Mouse (Mus musculus): Measurements from ENCODE around the gene Akna.
A peak's percentile ranks its signal among the peaks of the same experiment; 100 is the strongest.

Akna gene

DNA sequence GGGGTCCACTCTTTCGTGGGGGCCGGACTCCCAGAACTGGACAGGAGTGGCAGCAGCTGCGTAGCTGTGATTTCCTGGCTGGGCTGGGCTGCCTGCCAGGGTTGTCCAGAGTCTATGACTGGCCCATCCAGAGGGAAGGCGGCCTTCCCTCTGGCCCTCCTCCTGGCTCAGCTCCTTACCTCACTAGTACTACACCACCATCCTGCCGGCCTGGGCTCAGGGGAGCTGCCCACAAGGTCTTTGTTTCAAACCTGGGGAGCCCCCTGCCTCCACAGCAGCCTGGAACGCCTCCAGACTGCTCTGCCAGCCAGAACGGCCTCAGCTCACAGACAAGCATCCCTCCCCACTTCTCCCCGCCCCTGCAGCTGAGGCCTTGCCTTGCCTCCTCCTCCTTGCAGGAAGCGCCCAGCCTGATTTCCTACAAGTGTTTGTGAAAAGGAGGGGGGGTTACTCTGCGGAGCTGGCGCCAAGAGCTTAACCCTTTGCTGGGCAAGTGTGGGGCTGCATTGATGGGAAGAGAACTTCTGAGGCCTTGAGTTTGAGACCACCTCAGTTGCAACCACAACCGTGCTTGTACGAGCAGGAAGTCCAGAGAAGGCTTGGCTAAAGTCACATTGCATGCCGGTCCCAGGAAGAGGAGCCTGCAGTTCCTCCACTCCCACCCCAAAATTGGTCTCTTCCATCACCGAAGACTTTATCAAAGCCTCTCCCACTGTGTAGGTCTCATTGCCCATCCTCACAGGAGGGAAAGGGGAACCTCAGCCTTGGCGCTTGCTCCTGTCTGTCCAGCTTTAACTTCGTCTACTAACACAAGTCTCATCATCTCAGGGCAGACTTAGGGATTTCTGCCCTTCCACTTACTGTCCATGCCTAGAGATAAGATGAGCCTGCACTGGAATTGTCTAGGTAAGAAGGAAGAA lies at the start of gene Akna:
Akna (minus strand) TSS at position 315 of the 920 bp plus-strand sequence.
- peak; percentile 81 for DNase-seq (ENCODE audit: low read depth, low spot score)

DNA sequence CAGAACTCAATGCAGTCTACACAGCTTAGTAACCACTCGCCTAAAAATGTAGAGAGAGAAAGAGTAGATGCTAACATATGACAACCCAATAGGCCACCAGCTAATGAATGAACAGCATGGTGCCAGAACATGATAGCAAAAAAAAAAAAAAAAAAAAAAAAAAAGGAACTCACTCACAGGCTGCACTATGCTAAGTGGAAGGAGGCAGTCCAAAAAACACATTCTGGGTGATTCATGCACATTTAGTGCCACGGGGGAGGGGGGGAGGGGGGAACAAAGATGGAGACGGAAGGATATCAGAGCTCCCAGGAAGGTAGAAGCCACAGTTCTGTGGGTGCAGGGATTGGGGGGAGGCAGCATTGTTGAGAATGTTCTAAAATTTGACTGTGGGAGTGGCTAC lies 49.4 kb upstream of the Akna start:
- DNase-seq (ENCODE audit: low read depth, low spot score) = no peak

GRCm38 (mm10) chr4:63450551-63450950 lies 47.4 kb upstream of the Akna start:
- DNase-seq (ENCODE audit: low read depth, low spot score) = no peak

- no peak for DNase-seq (ENCODE audit: low read depth, low spot score)
These were observed 41.4 kb upstream of the Akna start for GRCm38 (mm10) chr4:63444362-63445066.

GRCm38 (mm10) chr4:63443101-63443500 lies 39.9 kb upstream of the Akna start:
- DNase-seq (ENCODE audit: low read depth, low spot score) = no peak

DNA sequence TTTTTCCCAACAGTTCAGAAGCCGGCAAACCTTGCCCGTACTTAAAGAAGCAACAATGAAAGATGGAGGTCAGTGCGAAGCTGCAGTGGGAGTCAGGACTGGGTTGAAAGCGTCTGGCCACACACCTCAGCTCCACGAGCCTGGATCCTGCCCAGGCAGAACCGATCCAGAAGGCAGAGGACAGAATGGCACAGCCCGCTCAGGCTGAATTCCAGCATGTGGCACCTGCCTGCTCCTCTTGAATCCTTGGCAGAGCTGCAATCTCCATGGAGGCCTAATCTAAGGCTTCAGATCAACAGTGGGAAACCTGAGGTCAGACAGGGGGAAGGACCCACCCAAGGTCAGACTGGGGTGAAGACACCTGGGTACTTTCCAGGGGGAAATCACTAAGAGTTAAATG lies 38.5 kb upstream of the Akna start:
- no peak for DNase-seq (ENCODE audit: low read depth, low spot score)

DNA sequence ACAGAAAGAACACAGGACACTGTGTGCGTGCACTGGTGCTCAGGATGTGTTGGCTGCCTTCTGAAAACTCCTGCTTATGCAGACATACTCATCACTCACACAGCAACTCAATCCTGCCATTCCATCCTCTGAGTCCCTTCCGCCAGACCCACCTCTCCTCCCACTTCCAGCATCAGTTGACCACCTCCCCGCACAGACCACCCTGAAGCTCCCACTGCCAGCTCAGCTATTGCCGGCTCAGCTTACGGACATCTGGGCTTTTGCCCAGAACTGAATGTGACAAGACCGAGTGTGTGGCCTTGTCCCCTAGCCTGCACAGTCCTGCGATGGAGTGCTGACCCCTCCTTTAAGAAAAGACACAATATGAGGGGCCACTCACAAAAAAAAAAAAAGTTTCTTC lies 37.1 kb upstream of the Akna start:
- DNase-seq (ENCODE audit: low read depth, low spot score) = peak; percentile 57

DNA sequence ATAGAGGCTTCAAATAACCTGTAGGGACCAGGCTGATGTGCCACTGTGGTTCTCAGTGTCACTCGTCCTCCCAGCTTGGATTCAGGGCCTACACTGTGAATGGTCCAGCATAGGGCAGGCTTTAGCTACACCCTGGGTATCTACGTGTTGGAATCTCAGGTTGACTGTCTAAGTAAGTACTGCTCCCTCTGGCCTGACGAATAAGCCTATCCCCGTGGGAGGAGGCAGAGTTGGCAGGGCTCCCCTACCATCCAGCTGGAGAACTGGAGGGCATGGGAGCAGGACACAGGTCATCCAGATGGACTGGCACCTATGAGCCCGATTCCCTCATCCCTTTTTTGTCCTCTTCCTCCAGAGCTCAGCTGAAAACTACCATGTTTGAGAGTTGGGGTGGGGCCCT lies 34.8 kb upstream of the Akna start:
- DNase-seq (ENCODE audit: low read depth, low spot score) = no peak

- peak; percentile 83 for DNase-seq (ENCODE audit: low read depth, low spot score)
These were observed 34.1 kb upstream of the Akna start for GRCm38 (mm10) chr4:63437119-63437815.

DNA sequence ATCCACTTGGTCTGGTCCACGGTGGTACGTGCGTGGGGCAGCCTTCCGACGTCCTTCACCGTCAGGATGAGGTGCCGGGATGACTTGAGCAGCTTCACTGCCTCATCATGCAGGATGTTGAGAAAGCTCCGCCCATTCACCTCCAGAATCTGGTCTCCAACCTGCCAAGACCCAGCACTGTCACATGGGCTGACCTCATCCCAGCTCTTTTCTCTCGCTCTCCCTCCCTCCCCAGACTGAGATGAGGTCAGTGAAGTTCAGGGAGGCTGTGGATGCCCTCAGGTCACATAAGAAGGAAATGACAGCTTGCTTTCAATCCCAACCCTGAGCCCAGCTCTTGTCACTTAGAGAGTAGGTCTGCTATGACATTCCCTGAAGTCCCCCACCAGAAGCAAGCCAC lies 32.2 kb upstream of the Akna start:
- DNase-seq (ENCODE audit: low read depth, low spot score) = no peak

DNA sequence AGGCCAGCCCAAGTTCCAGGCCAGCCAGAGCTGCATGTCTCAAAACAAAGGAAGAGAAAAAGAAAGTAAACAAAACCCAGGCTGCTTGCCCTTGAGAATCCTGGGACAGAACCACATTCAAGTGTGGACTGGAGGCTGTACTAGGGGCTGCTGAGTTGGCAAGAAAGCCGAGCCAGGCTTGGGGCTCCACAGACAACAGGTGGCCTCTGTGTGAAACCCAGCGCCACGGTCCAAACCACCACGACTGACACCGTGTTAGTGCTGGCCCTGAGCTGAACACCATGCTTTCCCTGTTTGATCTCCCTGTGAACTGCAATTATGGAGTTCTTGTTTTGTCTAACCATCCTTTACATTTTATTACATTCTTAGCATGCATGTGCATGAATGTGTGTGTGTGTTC lies 27.9 kb upstream of the Akna start:
- no peak for DNase-seq (ENCODE audit: low read depth, low spot score)

DNA sequence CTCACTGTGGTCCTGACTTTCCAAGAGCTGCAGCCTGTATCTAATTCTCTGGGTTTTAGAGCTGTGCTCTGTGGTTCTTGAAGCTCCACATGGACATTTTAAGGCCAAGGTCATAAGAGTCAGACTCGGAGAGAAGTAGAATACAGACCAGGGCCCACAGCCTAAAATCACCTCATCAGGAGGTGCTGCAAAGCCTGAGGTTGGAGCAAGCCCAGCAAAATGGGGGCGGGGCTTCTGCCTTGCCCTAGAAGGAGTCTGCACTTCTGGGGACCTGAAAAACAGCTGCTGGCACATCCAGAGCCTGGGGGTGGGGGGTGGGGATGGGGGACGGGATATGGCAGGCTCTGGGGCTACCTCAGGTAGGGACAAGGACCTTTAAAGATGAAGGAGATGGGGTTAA lies 27.2 kb upstream of the Akna start:
- DNase-seq (ENCODE audit: low read depth, low spot score) = no peak

GRCm38 (mm10) chr4:63426308-63426707 lies 23.2 kb upstream of the Akna start:
- peak; percentile 20 for DNase-seq (ENCODE audit: low read depth, low spot score)

GRCm38 (mm10) chr4:63423811-63424210 lies 20.7 kb upstream of the Akna start:
- no peak for DNase-seq (ENCODE audit: low read depth, low spot score)

- no peak for DNase-seq (ENCODE audit: low read depth, low spot score)
These were observed 20.1 kb upstream of the Akna start for GRCm38 (mm10) chr4:63423231-63423630.

DNA sequence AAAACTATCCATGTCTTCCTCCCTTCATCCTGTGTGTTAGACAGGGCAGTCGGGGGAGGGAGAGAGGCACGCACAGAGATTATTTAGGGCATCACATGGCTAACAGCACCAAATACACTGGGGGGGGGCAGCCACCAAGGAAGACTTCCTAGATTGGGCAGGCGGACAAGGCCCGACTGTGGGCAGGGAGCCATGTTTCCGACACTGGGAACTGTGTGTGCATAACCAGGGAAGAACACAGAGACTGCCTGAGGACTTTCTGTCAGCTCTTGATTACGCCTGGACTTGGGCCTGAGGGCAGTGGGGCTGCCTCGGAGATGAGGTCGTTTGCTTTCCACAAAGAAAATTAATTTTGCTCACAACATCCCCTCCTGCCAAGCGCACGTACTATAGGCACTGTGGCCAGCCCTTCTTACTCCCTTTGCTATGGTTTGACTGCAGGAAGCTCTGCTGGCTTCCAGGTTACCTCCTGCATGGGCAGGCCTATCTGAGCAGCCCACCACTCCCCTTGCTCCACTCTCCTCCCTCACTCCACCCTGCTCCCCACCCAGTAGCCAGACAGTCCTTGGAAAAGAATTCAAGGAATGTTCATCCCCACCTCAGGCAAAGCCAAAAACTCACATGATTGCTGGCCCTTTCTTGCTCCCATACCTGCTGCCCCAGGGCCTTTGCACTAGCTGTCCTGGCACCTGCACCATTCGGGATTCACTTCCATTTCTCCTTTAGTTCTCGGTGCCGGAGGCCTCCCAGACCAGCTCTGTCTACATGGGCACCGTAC lies 17.2 kb upstream of the Akna start:
- no peak for DNase-seq (ENCODE audit: low read depth, low spot score)

GRCm38 (mm10) chr4:63418270-63418669 lies 15.1 kb upstream of the Akna start:
- DNase-seq (ENCODE audit: low read depth, low spot score) = no peak

DNA sequence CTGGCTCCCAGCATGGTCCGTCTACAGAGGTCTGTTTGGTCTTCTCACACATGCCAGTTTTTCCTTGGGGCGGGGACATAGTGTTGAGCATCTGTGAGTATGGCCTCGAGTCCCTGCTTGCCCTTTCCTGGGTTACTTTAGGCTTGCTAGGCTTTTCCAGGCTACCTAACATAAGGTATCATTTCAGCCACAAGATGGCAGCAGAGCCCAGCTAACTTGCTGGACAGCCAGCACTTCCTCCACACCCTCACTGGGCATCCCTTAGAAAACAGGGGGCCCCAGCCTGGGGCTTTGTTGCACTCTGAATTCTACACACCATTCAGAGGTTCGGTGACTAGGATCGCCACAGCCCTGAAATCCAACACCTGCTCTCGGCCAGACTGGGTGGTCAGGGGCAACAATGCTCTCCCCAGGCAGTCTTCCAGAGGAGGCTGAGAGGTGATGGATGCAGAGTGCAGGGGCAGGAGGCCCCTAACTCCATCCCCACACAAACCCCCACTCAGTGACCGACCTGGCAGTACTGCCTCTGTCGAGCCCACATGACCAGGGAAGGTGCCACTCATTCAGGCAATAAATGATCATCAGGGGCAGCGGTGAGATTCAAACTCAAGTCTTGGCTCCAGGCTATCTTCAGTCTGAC lies 14.3 kb upstream of the Akna start:
- DNase-seq (ENCODE audit: low read depth, low spot score) = peak; percentile 90

- DNase-seq (ENCODE audit: low read depth, low spot score) = no peak
These were observed 11.8 kb upstream of the Akna start for GRCm38 (mm10) chr4:63414951-63415350.

GRCm38 (mm10) chr4:63411222-63411621 lies 8.1 kb upstream of the Akna start:
- DNase-seq (ENCODE audit: low read depth, low spot score) = no peak

DNA sequence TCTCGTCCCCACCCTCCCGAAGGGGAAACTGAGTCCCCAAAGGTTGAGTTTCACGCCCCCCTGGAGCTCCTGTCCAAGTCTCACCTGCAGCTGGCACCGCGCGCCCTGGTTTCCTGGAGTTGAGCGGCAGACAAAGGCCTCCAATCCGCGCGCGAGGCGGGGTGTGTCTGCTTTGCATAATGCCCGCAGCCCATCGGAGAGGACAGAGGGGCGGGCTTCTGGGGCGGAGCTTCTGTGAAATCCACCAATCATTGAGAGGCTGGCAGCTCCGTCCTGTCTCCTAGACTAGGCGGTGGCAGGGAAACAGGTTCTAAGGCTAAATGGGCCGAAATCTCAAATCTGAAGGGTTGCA lies 7.4 kb upstream of the Akna start:
- DNase-seq (ENCODE audit: low read depth, low spot score) = peak; percentile 92
